Mouse (Mus musculus) lung, adult 2 months (tissue): ENCODE results near the gene Cby3.

Experiments
- CTCF ChIP-seq: fragments of 200-500 bp; IDR thresholded peaks from 2 replicates; pipeline ENCODE4 v1.5.1; 2011; ENCODE audit warnings: mild to moderate bottlenecking, low read length, control low read depth; ENCODE audit not compliant: insufficient read depth
- POLR2A ChIP-seq: fragments of 200-500 bp; IDR thresholded peaks from 2 replicates; pipeline ENCODE4 v1.6.1; 2011; ENCODE audit warnings: low read depth, mild to moderate bottlenecking, control low read depth, low read length, borderline replicate concordance; ENCODE audit errors: extremely low read depth

DNA sequence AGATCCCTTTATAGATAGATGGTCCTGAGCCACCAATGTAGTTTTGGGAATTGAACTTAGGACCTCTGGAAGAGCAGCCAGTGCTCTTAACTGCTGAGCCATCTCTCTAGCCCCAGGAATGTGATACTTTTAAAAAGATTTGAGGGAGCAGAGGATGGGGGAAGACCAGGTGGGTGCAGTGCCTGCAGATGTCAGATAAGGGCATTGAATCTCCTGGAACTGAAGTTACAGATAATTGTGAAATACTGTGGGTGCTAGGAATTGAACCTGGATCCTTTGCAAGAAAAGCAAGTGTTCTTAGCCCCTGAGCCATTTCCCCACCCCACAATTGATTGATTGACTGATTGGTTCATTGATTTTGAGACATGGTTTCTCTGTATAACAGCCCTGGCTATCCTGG is 11.1 kb downstream of the Cby3 start:
- TF ChIP-seq CTCF (no peak), POLR2A (no peak)
